Mouse (Mus musculus) liver, embryonic 14.5 days (tissue): ENCODE measurements around the gene Ankfn1.

Experiments used
- CTCF ChIP-seq: IDR thresholded peaks from 2 replicates; pipeline ENCODE4 v1.5.1; 2016; ENCODE audit warnings: antibody characterized with exemption, low read depth, control low read depth
- EP300 ChIP-seq: IDR thresholded peaks from 2 replicates; pipeline ENCODE4 v1.6.1; 2016; ENCODE audit warnings: antibody characterized with exemption, low read depth

- TF ChIP-seq CTCF (no peak), EP300 (no peak)
Observed at GRCm38 (mm10) chr11:89370373-89370772, 407.1 kb downstream of the Ankfn1 start.
